Mouse (Mus musculus): ENCODE results near the gene Polr3b. TPM values are rescaled to one million over a fixed set of nuclear protein-coding genes. Genes with fewer than 3 reads are reported as not detected.
A peak's percentile ranks its signal among the peaks of the same experiment; 100 is the strongest.

Polr3b gene
- polyA plus RNA-seq, 1 experiment from 2014 or later: 5.4 TPM

DNA sequence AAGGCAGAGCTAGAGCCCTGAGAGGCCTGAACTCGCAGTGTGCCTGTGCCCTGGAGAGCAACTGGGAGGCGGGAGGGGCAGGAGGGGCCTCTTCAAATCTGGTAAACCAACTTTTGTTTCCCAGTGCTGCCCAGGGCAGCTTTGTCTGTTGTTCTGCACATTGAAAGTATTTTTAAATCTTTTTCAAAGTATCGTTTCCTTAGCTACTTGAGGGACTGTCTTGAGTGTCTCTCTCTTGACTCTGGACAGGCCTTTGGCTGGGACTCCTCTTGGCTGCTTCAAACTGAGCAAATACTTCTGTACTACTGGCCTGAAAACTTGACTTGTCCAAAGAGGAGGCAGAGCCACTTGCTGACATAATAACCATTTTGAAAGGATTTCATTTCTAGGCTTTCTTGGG, 11.3 kb upstream of the Polr3b start:
- H3K27me3 ChIP-seq: no peaks in the 10 kb centered on the region
- WGBS (ENCODE audit: insufficient replicate concordance): 66% methylated on average over 3 of the region's 3 CpGs
- H3K36me3 ChIP-seq (replicated peaks): peaks cover 43% of the 10 kb centered on the region
- no peaks in the 10 kb centered on the region for H3K9me3 ChIP-seq (replicated peaks)
- no peak overlapping the region for H3K4me3 ChIP-seq (replicated peaks)
- H3K9ac ChIP-seq: no peak overlapping the region
- H3K4me2 ChIP-seq: no peak overlapping the region
- no peak for ATAC-seq (ENCODE audit: insufficient read depth)
- H3K4me1 ChIP-seq (replicated peaks): peaks cover 13% of the 10 kb centered on the region
- H3K27ac ChIP-seq (replicated peaks): no peak overlapping the region

DNA sequence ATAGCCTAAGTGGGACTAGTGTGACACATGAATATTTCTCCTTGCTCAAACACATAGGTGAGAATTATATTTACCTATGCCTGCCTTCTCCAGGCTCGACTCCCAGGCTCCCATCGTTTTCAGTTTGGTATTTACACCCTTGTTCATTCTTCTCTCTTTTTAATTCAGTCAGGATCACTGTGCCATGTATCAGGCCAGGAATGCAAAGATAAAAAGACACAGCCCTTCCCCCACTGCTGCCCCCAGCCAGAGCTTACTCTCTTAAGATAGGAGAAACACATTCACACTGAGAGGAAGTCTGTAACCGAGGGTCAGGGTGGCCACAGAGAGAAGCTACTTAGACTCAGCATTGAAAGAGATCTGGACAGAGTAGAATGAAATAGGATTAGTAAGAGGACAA, 10.4 kb upstream of the Polr3b start:
- H3K9ac ChIP-seq: no peak overlapping the region
- H3K9me3 ChIP-seq (replicated peaks): no peaks in the 10 kb centered on the region
- H3K4me3 ChIP-seq (replicated peaks): no peak overlapping the region
- WGBS (ENCODE audit: insufficient replicate concordance): 39% methylated on average over 3 of the region's 3 CpGs
- peaks cover 39% of the 10 kb centered on the region for H3K36me3 ChIP-seq (replicated peaks)
- no peaks in the 10 kb centered on the region for H3K27me3 ChIP-seq
- no peak overlapping the region for H3K4me2 ChIP-seq
- H3K27ac ChIP-seq (replicated peaks): no peak overlapping the region
- H3K4me1 ChIP-seq (replicated peaks): peaks cover 13% of the 10 kb centered on the region
- ATAC-seq (ENCODE audit: insufficient read depth): no peak

DNA sequence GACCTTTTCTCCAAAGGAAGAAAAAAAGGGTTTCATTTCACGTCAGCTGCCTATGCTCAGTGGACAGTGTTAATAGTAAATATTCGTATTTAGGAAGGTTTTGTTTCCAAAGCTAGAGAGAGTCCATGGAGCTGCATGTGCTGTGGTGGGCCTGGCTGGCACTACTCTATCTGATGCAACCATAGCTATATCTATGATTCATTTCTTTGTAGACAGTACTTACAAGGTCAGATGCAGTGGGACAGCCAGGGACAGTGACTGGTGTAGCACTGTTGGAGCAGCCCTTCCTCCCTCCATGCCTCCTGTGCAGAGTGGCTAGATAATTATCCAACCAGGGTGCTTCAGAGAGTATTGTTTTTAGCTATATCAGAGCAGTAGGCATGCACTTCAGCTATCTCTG, 9.8 kb upstream of the Polr3b start:
- 64% methylated on average over 2 of the region's 2 CpGs for WGBS (ENCODE audit: insufficient replicate concordance)
- peaks cover 13% of the 10 kb centered on the region for H3K4me1 ChIP-seq (replicated peaks)
- H3K4me3 ChIP-seq (replicated peaks): no peak overlapping the region
- no peaks in the 10 kb centered on the region for H3K9me3 ChIP-seq (replicated peaks)
- H3K36me3 ChIP-seq (replicated peaks): peaks cover 36% of the 10 kb centered on the region
- H3K27me3 ChIP-seq: no peaks in the 10 kb centered on the region
- ATAC-seq (ENCODE audit: insufficient read depth): no peak
- no peak overlapping the region for H3K4me2 ChIP-seq
- H3K9ac ChIP-seq: no peak overlapping the region
- no peak overlapping the region for H3K27ac ChIP-seq (replicated peaks)

DNA sequence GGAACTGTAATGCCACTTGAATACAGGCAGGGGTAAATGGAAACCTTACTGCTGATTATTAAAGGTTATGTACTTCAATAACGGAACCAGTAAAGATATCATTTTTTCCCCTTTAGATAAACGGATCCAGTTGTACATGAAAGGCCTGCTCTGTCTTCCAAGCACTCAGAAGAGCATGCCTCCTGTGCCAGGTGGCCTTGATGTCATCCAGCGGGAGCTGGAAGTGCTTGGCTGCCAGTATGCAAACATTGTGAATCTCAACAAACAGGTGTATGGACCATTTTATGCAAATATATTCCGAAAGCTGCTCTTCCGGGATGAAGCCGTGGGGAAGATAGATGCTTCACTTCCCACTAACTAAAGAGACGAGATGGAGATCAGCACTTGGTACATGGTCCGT, 8.7 kb upstream of the Polr3b start:
- WGBS (ENCODE audit: insufficient replicate concordance): 70% methylated on average over 8 of the region's 8 CpGs
- no peak overlapping the region for H3K9ac ChIP-seq
- H3K4me3 ChIP-seq (replicated peaks): no peak overlapping the region
- no peak overlapping the region for H3K27ac ChIP-seq (replicated peaks)
- H3K9me3 ChIP-seq (replicated peaks): no peaks in the 10 kb centered on the region
- ATAC-seq (ENCODE audit: insufficient read depth): no peak
- peaks cover 29% of the 10 kb centered on the region for H3K36me3 ChIP-seq (replicated peaks)
- no peaks in the 10 kb centered on the region for H3K27me3 ChIP-seq
- H3K4me2 ChIP-seq: no peak overlapping the region
- H3K4me1 ChIP-seq (replicated peaks): peaks cover 13% of the 10 kb centered on the region

DNA sequence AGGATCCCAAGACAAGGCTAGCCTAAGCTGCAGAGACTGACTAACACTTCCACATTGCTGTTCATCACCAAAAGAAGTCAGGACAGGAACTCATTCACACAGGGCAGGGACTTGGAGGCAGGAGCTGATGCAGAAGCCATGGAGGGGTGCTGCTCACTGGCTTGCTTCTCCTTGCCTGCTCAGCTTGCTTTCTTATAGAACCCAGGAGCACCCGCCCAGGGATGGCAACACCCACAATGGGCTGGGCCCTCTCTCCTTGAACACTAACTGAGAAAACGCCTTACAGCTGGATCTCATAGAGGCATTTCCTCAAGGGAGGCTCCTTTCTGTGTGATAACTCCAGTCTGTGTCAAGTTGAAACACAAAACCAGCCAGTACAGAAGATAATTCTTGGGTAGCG, 7.0 kb upstream of the Polr3b start:
- Histone ChIP-seq H3K9me3 (replicated peaks) (no peaks in the 10 kb centered on the region), H3K4me2 (no peak overlapping the region), H3K27me3 (no peaks in the 10 kb centered on the region), H3K4me1 (replicated peaks) (peaks cover 13% of the 10 kb centered on the region), H3K9ac (no peak overlapping the region), H3K36me3 (replicated peaks) (peaks cover 14% of the 10 kb centered on the region), H3K4me3 (replicated peaks) (no peak overlapping the region), H3K27ac (replicated peaks) (no peak overlapping the region)
- ATAC-seq (ENCODE audit: insufficient read depth): no peak
- WGBS (ENCODE audit: insufficient replicate concordance): 51% methylated on average over 3 of the region's 3 CpGs

DNA sequence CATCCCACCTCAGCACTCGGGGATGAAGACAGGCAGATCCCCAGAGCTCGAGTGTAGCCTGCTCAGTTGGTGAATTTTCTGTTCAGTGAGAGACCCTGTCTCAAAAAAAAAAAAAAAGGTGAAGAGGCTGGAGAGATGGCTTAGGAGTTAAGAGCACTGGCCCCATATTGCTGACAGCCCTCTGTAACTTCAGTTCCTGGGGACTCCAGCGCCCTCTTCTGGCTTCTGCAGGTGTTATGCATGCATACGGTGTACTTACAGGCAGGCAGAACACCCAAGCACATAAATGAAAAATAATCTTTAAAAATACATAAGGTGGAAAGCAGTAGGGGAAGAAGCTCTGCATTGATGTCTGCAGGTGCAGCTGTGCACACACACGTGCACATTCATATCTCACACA, 9.1 kb downstream of the Polr3b start:
- Histone ChIP-seq H3K27ac (replicated peaks) (no peak overlapping the region), H3K27me3 (no peaks in the 10 kb centered on the region), H3K36me3 (replicated peaks) (peaks cover 51% of the 10 kb centered on the region), H3K4me1 (replicated peaks) (no peaks in the 10 kb centered on the region), H3K9me3 (replicated peaks) (no peaks in the 10 kb centered on the region), H3K4me2 (no peak overlapping the region), H3K4me3 (replicated peaks) (no peak overlapping the region), H3K9ac (no peak overlapping the region)
- peak; percentile 51; the same call in 1 of the 2 replicates for ATAC-seq (ENCODE audit: insufficient read depth)
- 57% methylated on average over 5 of the region's 5 CpGs for WGBS (ENCODE audit: insufficient replicate concordance)

DNA sequence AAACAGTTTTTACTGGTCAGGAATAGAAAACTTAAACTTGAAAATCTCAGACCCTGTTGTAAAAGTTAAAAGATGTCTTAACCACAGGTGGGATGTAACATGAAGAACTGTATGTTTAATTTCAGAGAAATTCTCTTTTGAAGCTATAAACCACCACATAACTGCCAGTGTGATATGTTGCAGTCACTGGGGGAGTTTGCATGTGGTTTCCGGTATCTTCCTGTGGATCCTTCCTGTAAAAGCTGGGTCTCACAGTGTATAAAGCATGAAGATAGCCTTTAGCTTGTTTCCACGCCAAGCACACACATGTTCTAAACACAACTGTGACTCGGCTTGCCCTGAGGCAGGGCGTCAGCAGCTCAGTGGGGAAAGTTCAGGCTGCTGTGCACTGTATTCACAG, 9.9 kb downstream of the Polr3b start:
- no peaks in the 10 kb centered on the region for H3K4me1 ChIP-seq (replicated peaks)
- no peaks in the 10 kb centered on the region for H3K9me3 ChIP-seq (replicated peaks)
- H3K4me3 ChIP-seq (replicated peaks): no peak overlapping the region
- whole genome bisulfite sequencing (ENCODE audit: insufficient replicate concordance): 77% methylated on average over 4 of the region's 4 CpGs
- no peak overlapping the region for H3K9ac ChIP-seq
- peaks cover 60% of the 10 kb centered on the region for H3K36me3 ChIP-seq (replicated peaks)
- no peaks in the 10 kb centered on the region for H3K27me3 ChIP-seq
- ATAC-seq (ENCODE audit: insufficient read depth): no peak
- no peak overlapping the region for H3K4me2 ChIP-seq
- no peak overlapping the region for H3K27ac ChIP-seq (replicated peaks)

DNA sequence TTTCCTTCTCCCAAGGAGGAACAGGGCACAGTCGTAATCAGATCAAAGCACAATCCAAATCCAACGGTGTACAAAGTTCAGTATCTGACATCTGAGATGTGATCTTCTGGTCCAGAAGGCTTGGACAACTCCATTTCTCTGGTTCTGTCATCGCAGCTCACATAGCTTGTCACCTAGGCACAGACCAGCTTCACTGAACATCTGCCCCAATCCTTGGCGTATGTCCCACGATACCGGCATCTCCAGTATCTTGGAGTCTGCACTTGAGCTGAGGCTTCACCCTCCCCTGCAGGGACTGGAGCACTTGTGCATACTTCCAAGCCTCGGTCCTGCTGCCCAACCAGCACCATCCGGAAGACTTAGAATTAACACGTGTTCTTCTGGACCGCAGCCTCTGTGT, 14.6 kb downstream of the Polr3b start:
- Histone ChIP-seq H3K27me3 (no peaks in the 10 kb centered on the region), H3K4me3 (replicated peaks) (no peak overlapping the region), H3K9ac (no peak overlapping the region), H3K4me2 (no peak overlapping the region), H3K36me3 (replicated peaks) (peaks cover 51% of the 10 kb centered on the region), H3K4me1 (replicated peaks) (peaks cover 18% of the 10 kb centered on the region), H3K27ac (replicated peaks) (no peak overlapping the region), H3K9me3 (replicated peaks) (no peaks in the 10 kb centered on the region)
- WGBS (ENCODE audit: insufficient replicate concordance): 87% methylated on average over 10 of the region's 10 CpGs
- ATAC-seq (ENCODE audit: insufficient read depth): no peak

DNA sequence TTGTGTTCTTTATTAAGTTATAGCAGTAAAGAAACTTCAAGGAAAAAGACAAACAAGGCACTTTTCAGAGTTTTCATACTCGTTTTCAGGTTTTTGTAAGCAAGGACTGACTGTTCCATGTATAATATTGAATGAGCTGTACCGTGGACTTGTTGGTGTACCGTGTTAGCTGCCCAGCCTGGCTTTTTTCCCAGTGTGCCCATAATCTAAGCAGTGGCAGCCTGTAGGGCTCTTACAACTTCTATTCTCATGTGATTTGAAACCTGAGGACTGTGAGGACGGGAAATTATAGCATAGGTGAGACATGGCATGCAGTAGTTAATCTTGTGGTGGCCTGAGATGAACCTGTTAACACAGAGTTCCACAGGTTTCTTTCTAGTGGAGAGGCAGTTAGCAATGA, 16.3 kb downstream of the Polr3b start:
- peaks cover 42% of the 10 kb centered on the region for H3K36me3 ChIP-seq (replicated peaks)
- no peak overlapping the region for H3K4me2 ChIP-seq
- 85% methylated on average over 4 of the region's 4 CpGs for WGBS (ENCODE audit: insufficient replicate concordance)
- no peak overlapping the region for H3K9ac ChIP-seq
- no peaks in the 10 kb centered on the region for H3K9me3 ChIP-seq (replicated peaks)
- peaks cover 18% of the 10 kb centered on the region for H3K4me1 ChIP-seq (replicated peaks)
- no peaks in the 10 kb centered on the region for H3K27me3 ChIP-seq
- ATAC-seq (ENCODE audit: insufficient read depth): no peak
- H3K4me3 ChIP-seq (replicated peaks): no peak overlapping the region
- H3K27ac ChIP-seq (replicated peaks): no peak overlapping the region

DNA sequence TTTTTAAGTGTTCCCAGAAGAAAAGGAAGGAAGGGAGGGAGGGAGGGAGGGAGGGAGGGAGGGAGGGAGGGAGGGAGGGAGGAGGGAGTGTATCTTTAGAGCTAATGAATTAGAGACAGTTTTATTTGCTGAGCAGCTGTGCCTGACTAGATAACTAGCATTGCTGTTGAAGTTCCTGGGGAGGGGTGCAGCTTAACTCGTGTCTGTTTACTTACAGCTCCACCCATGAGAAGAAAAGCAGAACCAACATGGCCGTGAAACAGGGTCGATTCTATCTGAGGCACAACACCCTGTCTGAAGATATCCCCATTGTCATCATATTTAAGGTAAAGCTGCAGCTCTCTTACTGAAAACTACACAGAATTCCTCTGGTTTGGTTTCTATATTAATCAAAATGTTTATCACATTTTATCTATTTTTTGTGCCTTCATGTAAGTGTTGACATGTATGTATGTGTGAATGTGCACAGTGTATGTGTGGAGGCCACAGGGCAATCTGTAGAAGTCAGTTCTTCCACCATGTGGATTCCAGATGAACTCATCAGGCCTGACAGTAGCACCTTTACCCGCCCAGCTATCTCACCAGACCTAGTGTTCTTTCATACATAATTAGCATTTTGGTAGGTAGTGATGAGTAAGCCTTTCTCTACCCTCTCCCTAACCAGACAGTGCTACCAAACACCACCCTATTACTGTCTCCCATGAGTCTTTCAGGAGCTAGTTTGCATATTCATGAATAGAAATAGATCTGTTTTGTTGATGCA, 17.6 kb downstream of the Polr3b start:
- ATAC-seq (ENCODE audit: insufficient read depth): peak; percentile 91
- H3K4me1 ChIP-seq (replicated peaks): peaks cover 18% of the 10 kb centered on the region
- no peak overlapping the region for H3K9ac ChIP-seq
- H3K27me3 ChIP-seq: no peaks in the 10 kb centered on the region
- H3K36me3 ChIP-seq (replicated peaks): peaks cover 35% of the 10 kb centered on the region
- H3K4me2 ChIP-seq: peak overlapping the region; percentile 25
- no peaks in the 10 kb centered on the region for H3K9me3 ChIP-seq (replicated peaks)
- peak overlapping the region; percentile 18 for H3K4me3 ChIP-seq (replicated peaks)
- peak overlapping the region; percentile 82 for H3K27ac ChIP-seq (replicated peaks)
- WGBS (ENCODE audit: insufficient replicate concordance): 22% methylated on average over 4 of the region's 4 CpGs

DNA sequence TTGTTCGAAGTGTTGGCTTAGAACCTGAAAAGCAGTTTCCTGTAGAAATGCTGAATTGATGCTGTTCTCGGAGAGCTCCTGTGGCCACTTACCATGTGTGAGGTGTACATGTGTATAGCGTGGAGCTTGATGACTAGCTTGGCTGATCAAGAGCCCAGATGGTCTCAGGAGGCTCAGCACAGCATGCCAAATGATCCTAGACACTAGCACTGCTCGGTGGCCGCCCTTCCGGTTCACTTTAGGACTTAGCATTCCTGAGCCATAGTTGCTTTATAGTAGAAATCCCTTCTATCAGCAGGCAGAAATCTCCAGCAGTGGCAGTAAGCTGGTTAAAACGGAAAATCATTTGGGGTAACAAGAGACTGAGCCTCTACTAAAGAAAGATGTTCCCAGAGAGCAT, 18.8 kb downstream of the Polr3b start:
- H3K27ac ChIP-seq (replicated peaks): no peak overlapping the region

DNA sequence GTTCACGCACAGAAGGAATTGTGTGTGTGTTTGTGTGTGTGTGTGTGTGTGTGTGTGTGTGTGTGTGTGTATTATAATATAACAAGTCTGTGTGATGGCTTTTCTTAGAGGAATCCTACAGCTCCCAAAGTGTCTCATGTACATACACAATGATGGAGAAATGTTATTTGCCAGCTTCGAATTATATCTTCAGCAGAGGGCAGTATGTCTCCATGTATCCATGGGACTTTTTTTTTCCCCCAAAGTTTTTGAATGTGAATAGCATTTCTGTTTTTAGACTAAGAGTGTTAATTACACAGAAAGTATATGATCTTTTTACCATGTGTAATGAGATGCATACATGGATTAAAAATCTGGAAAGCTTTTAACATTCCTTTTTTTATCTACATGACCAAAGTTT, 19.5 kb downstream of the Polr3b start:
- H3K4me1 ChIP-seq (replicated peaks): peaks cover 19% of the 10 kb centered on the region
- no peak overlapping the region for H3K4me2 ChIP-seq
- H3K9me3 ChIP-seq (replicated peaks): no peaks in the 10 kb centered on the region
- no peaks in the 10 kb centered on the region for H3K27me3 ChIP-seq
- peaks cover 25% of the 10 kb centered on the region for H3K36me3 ChIP-seq (replicated peaks)
- 86% methylated on average over 2 of the region's 2 CpGs for WGBS (ENCODE audit: insufficient replicate concordance)
- no peak for ATAC-seq (ENCODE audit: insufficient read depth)
- no peak overlapping the region for H3K27ac ChIP-seq (replicated peaks)
- H3K9ac ChIP-seq: no peak overlapping the region
- no peak overlapping the region for H3K4me3 ChIP-seq (replicated peaks)

More for the DNA sequence above, 18.8 kb downstream of the Polr3b start:
- H3K27me3 ChIP-seq: no peaks in the 10 kb centered on the region
- H3K4me2 ChIP-seq: no peak overlapping the region
- no peaks in the 10 kb centered on the region for H3K9me3 ChIP-seq (replicated peaks)
- no peak overlapping the region for H3K9ac ChIP-seq
- no peak for ATAC-seq (ENCODE audit: insufficient read depth)
- no peak overlapping the region for H3K4me3 ChIP-seq (replicated peaks)
- peaks cover 18% of the 10 kb centered on the region for H3K4me1 ChIP-seq (replicated peaks)
- 82% methylated on average over 7 of the region's 7 CpGs for WGBS (ENCODE audit: insufficient replicate concordance)
- H3K36me3 ChIP-seq (replicated peaks): peaks cover 30% of the 10 kb centered on the region

All from liver, embryonic 15.5 days (tissue).